Mouse (Mus musculus): ENCODE results near the gene Zfyve21. TPM values are rescaled to one million over a fixed set of nuclear protein-coding genes. Genes with fewer than 3 reads are reported as not detected.
A peak's percentile ranks its signal among the peaks of the same experiment; 100 is the strongest.

Gene Zfyve21
- polyA plus RNA-seq, 1 experiment from 2014 or later = 119 TPM

GRCm38 (mm10) chr12:111843470-111843869, 29.5 kb downstream of the Zfyve21 start:
- WGBS = 44% methylated on average over 2 of the region's 2 CpGs
- no peak for ATAC-seq (ENCODE audit: low read depth)
- no peaks in the 10 kb centered on the region for H3K4me1 ChIP-seq (ENCODE audit: control insufficient read depth, insufficient read depth, low read length)
- no peak overlapping the region for H3K4me3 ChIP-seq (ENCODE audit: low read depth, low read length)
- H3K36me3 ChIP-seq (ENCODE audit: control insufficient read depth, insufficient read depth, low read length) = peaks cover 35% of the 10 kb centered on the region; the same call in 1 of the 2 replicates
- no peak overlapping the region for H3K4me2 ChIP-seq (ENCODE audit: low read depth, low read length)
- no peaks in the 10 kb centered on the region for H3K27me3 ChIP-seq (replicated peaks; ENCODE audit: control insufficient read depth, insufficient read depth, low read length)
- H3K27ac ChIP-seq (replicated peaks; ENCODE audit: low read depth, low read length) = no peak overlapping the region
- DNase-seq (ENCODE audit: low spot score) = no peak
- H3K9me3 ChIP-seq (ENCODE audit: control insufficient read depth, low read length) = no peaks in the 10 kb centered on the region
- no peak overlapping the region for H3K9ac ChIP-seq (ENCODE audit: low read depth, low read length)

- Histone ChIP-seq H3K4me2 (ENCODE audit: low read depth, low read length) (no peak overlapping the region), H3K4me1 (ENCODE audit: control insufficient read depth, insufficient read depth, low read length) (no peaks in the 10 kb centered on the region), H3K4me3 (ENCODE audit: low read depth, low read length) (no peak overlapping the region), H3K36me3 (ENCODE audit: control insufficient read depth, insufficient read depth, low read length) (peaks cover 12% of the 10 kb centered on the region; the same call in 1 of the 2 replicates), H3K27ac (replicated peaks; ENCODE audit: low read depth, low read length) (no peak overlapping the region), H3K27me3 (replicated peaks; ENCODE audit: control insufficient read depth, insufficient read depth, low read length) (no peaks in the 10 kb centered on the region), H3K9me3 (ENCODE audit: control insufficient read depth, low read length) (no peaks in the 10 kb centered on the region), H3K9ac (ENCODE audit: low read depth, low read length) (no peak overlapping the region)
- 89% methylated on average over 4 of the region's 4 CpGs for WGBS
- ATAC-seq (ENCODE audit: low read depth) (no peak), DNase-seq (ENCODE audit: low spot score) (no peak)
These were observed 32.0 kb downstream of the Zfyve21 start for GRCm38 (mm10) chr12:111845953-111846352.

- peaks cover 10% of the 10 kb centered on the region; the same call in 1 of the 2 replicates for H3K36me3 ChIP-seq (ENCODE audit: control insufficient read depth, insufficient read depth, low read length)
These were observed 32.8 kb downstream of the Zfyve21 start for GRCm38 (mm10) chr12:111846815-111847214.

GRCm38 (mm10) chr12:111848300-111848798, 34.4 kb downstream of the Zfyve21 start:
- no peaks in the 10 kb centered on the region for H3K27me3 ChIP-seq (replicated peaks; ENCODE audit: control insufficient read depth, insufficient read depth, low read length)
- no peak overlapping the region for H3K4me2 ChIP-seq (ENCODE audit: low read depth, low read length)
- H3K9ac ChIP-seq (ENCODE audit: low read depth, low read length) = no peak overlapping the region
- peak; percentile 15 for DNase-seq (ENCODE audit: low spot score)
- WGBS = 47% methylated on average over 9 of the region's 9 CpGs
- no peaks in the 10 kb centered on the region for H3K9me3 ChIP-seq (ENCODE audit: control insufficient read depth, low read length)
- H3K36me3 ChIP-seq (ENCODE audit: control insufficient read depth, insufficient read depth, low read length) = peaks cover 2% of the 10 kb centered on the region; the same call in 1 of the 2 replicates
- peaks cover 5% of the 10 kb centered on the region; the same call in 1 of the 2 replicates for H3K4me1 ChIP-seq (ENCODE audit: control insufficient read depth, insufficient read depth, low read length)
- no peak; the same call in 1 of the 2 replicates for ATAC-seq (ENCODE audit: low read depth)
- no peak overlapping the region for H3K27ac ChIP-seq (replicated peaks; ENCODE audit: low read depth, low read length)
- no peak overlapping the region for H3K4me3 ChIP-seq (ENCODE audit: low read depth, low read length)

More at GRCm38 (mm10) chr12:111846815-111847214, 32.8 kb downstream of the Zfyve21 start:
- DNase-seq (ENCODE audit: low spot score) (no peak), ATAC-seq (ENCODE audit: low read depth) (no peak)
- no peak overlapping the region for H3K4me3 ChIP-seq (ENCODE audit: low read depth, low read length)
- 86% methylated on average over 10 of the region's 10 CpGs for WGBS
- H3K9ac ChIP-seq (ENCODE audit: low read depth, low read length) = no peak overlapping the region
- no peak overlapping the region for H3K4me2 ChIP-seq (ENCODE audit: low read depth, low read length)
- peaks cover 2% of the 10 kb centered on the region; the same call in 1 of the 2 replicates for H3K4me1 ChIP-seq (ENCODE audit: control insufficient read depth, insufficient read depth, low read length)
- no peak overlapping the region for H3K27ac ChIP-seq (replicated peaks; ENCODE audit: low read depth, low read length)
- H3K9me3 ChIP-seq (ENCODE audit: control insufficient read depth, low read length) = no peaks in the 10 kb centered on the region
- H3K27me3 ChIP-seq (replicated peaks; ENCODE audit: control insufficient read depth, insufficient read depth, low read length) = no peaks in the 10 kb centered on the region

GRCm38 (mm10) chr12:111851235-111851634, 37.3 kb downstream of the Zfyve21 start:
- peaks cover 5% of the 10 kb centered on the region; the same call in 1 of the 2 replicates for H3K4me1 ChIP-seq (ENCODE audit: control insufficient read depth, insufficient read depth, low read length)
- no peaks in the 10 kb centered on the region for H3K9me3 ChIP-seq (ENCODE audit: control insufficient read depth, low read length)
- 53% methylated on average over 2 of the region's 2 CpGs for WGBS
- 0 out of 2 replicates have a peak overlapping the region, but pooled peaks have one; percentile 18 for H3K27ac ChIP-seq (replicated peaks; ENCODE audit: low read depth, low read length)
- no peaks in the 10 kb centered on the region for H3K27me3 ChIP-seq (replicated peaks; ENCODE audit: control insufficient read depth, insufficient read depth, low read length)
- H3K36me3 ChIP-seq (ENCODE audit: control insufficient read depth, insufficient read depth, low read length) = no peaks in the 10 kb centered on the region
- H3K4me3 ChIP-seq (ENCODE audit: low read depth, low read length) = no peak overlapping the region
- DNase-seq (ENCODE audit: low spot score) (no peak), ATAC-seq (ENCODE audit: low read depth) (no peak)
- no peak overlapping the region for H3K9ac ChIP-seq (ENCODE audit: low read depth, low read length)
- H3K4me2 ChIP-seq (ENCODE audit: low read depth, low read length) = no peak overlapping the region

GRCm38 (mm10) chr12:111851745-111852144, 37.8 kb downstream of the Zfyve21 start:
- 68% methylated on average over 5 of the region's 5 CpGs for WGBS
- Histone ChIP-seq H3K4me1 (ENCODE audit: control insufficient read depth, insufficient read depth, low read length) (peaks cover 5% of the 10 kb centered on the region; the same call in 1 of the 2 replicates), H3K4me2 (ENCODE audit: low read depth, low read length) (no peak overlapping the region), H3K9me3 (ENCODE audit: control insufficient read depth, low read length) (no peaks in the 10 kb centered on the region), H3K9ac (ENCODE audit: low read depth, low read length) (no peak overlapping the region), H3K36me3 (ENCODE audit: control insufficient read depth, insufficient read depth, low read length) (no peaks in the 10 kb centered on the region), H3K27ac (replicated peaks; ENCODE audit: low read depth, low read length) (no peak overlapping the region), H3K27me3 (replicated peaks; ENCODE audit: control insufficient read depth, insufficient read depth, low read length) (no peaks in the 10 kb centered on the region), H3K4me3 (ENCODE audit: low read depth, low read length) (no peak overlapping the region)
- ATAC-seq (ENCODE audit: low read depth) (peak; percentile 65; the same call in 1 of the 2 replicates), DNase-seq (ENCODE audit: low spot score) (peak; percentile 75)

- 48% methylated on average over 10 of the region's 10 CpGs for WGBS
- Histone ChIP-seq H3K4me2 (ENCODE audit: low read depth, low read length) (no peak overlapping the region), H3K4me3 (ENCODE audit: low read depth, low read length) (no peak overlapping the region), H3K36me3 (ENCODE audit: control insufficient read depth, insufficient read depth, low read length) (no peaks in the 10 kb centered on the region), H3K9me3 (ENCODE audit: control insufficient read depth, low read length) (no peaks in the 10 kb centered on the region), H3K4me1 (ENCODE audit: control insufficient read depth, insufficient read depth, low read length) (peaks cover 5% of the 10 kb centered on the region; the same call in 1 of the 2 replicates), H3K27ac (replicated peaks; ENCODE audit: low read depth, low read length) (no peak overlapping the region), H3K27me3 (replicated peaks; ENCODE audit: control insufficient read depth, insufficient read depth, low read length) (no peaks in the 10 kb centered on the region), H3K9ac (ENCODE audit: low read depth, low read length) (no peak overlapping the region)
- DNase-seq (ENCODE audit: low spot score) (peak; percentile 62), ATAC-seq (ENCODE audit: low read depth) (peak; percentile 75)
These were observed 39.1 kb downstream of the Zfyve21 start for GRCm38 (mm10) chr12:111853011-111853436.

- WGBS = 69% methylated on average over 4 of the region's 4 CpGs
- H3K36me3 ChIP-seq (ENCODE audit: control insufficient read depth, insufficient read depth, low read length) = no peaks in the 10 kb centered on the region
- no peak for DNase-seq (ENCODE audit: low spot score)
- H3K27me3 ChIP-seq (replicated peaks; ENCODE audit: control insufficient read depth, insufficient read depth, low read length) = no peaks in the 10 kb centered on the region
- H3K9ac ChIP-seq (ENCODE audit: low read depth, low read length) = no peak overlapping the region
- peaks cover 5% of the 10 kb centered on the region; the same call in 1 of the 2 replicates for H3K4me1 ChIP-seq (ENCODE audit: control insufficient read depth, insufficient read depth, low read length)
- ATAC-seq (ENCODE audit: low read depth) = no peak
- H3K4me2 ChIP-seq (ENCODE audit: low read depth, low read length) = no peak overlapping the region
- H3K4me3 ChIP-seq (ENCODE audit: low read depth, low read length) = no peak overlapping the region
- H3K27ac ChIP-seq (replicated peaks; ENCODE audit: low read depth, low read length) = no peak overlapping the region
- no peaks in the 10 kb centered on the region for H3K9me3 ChIP-seq (ENCODE audit: control insufficient read depth, low read length)
These were observed 39.6 kb downstream of the Zfyve21 start for GRCm38 (mm10) chr12:111853546-111853945.

GRCm38 (mm10) chr12:111855448-111855847, 41.5 kb downstream of the Zfyve21 start:
- Histone ChIP-seq H3K36me3 (ENCODE audit: control insufficient read depth, insufficient read depth, low read length) (no peaks in the 10 kb centered on the region), H3K9ac (ENCODE audit: low read depth, low read length) (no peak overlapping the region), H3K9me3 (ENCODE audit: control insufficient read depth, low read length) (no peaks in the 10 kb centered on the region), H3K27ac (replicated peaks; ENCODE audit: low read depth, low read length) (no peak overlapping the region), H3K4me1 (ENCODE audit: control insufficient read depth, insufficient read depth, low read length) (peaks cover 5% of the 10 kb centered on the region; the same call in 1 of the 2 replicates), H3K4me2 (ENCODE audit: low read depth, low read length) (no peak overlapping the region), H3K27me3 (replicated peaks; ENCODE audit: control insufficient read depth, insufficient read depth, low read length) (no peaks in the 10 kb centered on the region), H3K4me3 (ENCODE audit: low read depth, low read length) (no peak overlapping the region)
- DNase-seq (ENCODE audit: low spot score) (no peak), ATAC-seq (ENCODE audit: low read depth) (no peak)
- 92% methylated on average over 2 of the region's 2 CpGs for WGBS
